Mouse (Mus musculus) hindbrain, embryonic 14.5 days (tissue): ENCODE measurements at regions not wholly inside any gene's neighbourhood (a gene's known extent, or its start where the extent isn't known, plus 50 kb on each side); places are given as distances from the start of the nearest gene placed in this dataset.

ENCODE experiments used
- ATAC-seq: fragments of 200-750 bp; cut with Nextera tagmentation; 2 replicates; pipeline ENCODE4 v1.8.0; 2017; ENCODE audit warnings: moderate number of reproducible peaks, mild to moderate bottlenecking, moderate TSS enrichment, moderate library complexity; ENCODE audit not compliant: low FRiP score
- DNase-seq: peaks from one replicate; pipeline ENCODE4 v3.0.0-alpha.2; 2015; ENCODE audit warnings: low spot score
- H3K27ac ChIP-seq: fragments of 300-500 bp; sonication (generic); 2 replicates; pipeline ENCODE4 v1.5.1; 2014; ENCODE audit warnings: mild to moderate bottlenecking, moderate library complexity
- H3K27me3 ChIP-seq: fragments of 300-500 bp; sonication (generic); 2 replicates; pipeline ENCODE4 v1.6.1; 2014; ENCODE audit warnings: mild to moderate bottlenecking, low read length, mixed read lengths; ENCODE audit not compliant: control insufficient read depth, insufficient read depth
- H3K36me3 ChIP-seq: fragments of 300-500 bp; sonication (generic); replicated peaks from 2 replicates; pipeline ENCODE4 v1.6.1; 2014; ENCODE audit not compliant: control insufficient read depth, insufficient read depth
- H3K4me1 ChIP-seq: fragments of 300-500 bp; sonication (generic); replicated peaks from 2 replicates; pipeline ENCODE4 v1.6.1; 2014; ENCODE audit warnings: antibody characterized with exemption, low read length, mixed read lengths; ENCODE audit not compliant: control insufficient read depth, insufficient read depth
- H3K4me2 ChIP-seq: fragments of 300-500 bp; sonication (generic); replicated peaks from 2 replicates; pipeline ENCODE4 v1.6.1; 2014; ENCODE audit warnings: mild to moderate bottlenecking, moderate library complexity
- H3K4me3 ChIP-seq: fragments of 300-500 bp; sonication (generic); replicated peaks from 2 replicates; pipeline ENCODE4 v1.5.1; 2014; ENCODE audit warnings: mild to moderate bottlenecking, low read length
- H3K9ac ChIP-seq: fragments of 300-500 bp; sonication (generic); 2 replicates; pipeline ENCODE4 v1.6.1; 2014
- H3K9me3 ChIP-seq: fragments of 300-500 bp; sonication (generic); 2 replicates; pipeline ENCODE4 v1.6.1; 2016; ENCODE audit warnings: low read length; ENCODE audit not compliant: control insufficient read depth
- WGBS: fragments of 180-500 bp; shearing (Covaris S2); extraction: QIAGEN DNeasy Blood & Tissue Kit; methylation state at CpG from one replicate; pipeline ENCODE4 v1.1.7; 2014; 5-methylcytosine and 5-hydroxymethylcytosine counted together

DNA sequence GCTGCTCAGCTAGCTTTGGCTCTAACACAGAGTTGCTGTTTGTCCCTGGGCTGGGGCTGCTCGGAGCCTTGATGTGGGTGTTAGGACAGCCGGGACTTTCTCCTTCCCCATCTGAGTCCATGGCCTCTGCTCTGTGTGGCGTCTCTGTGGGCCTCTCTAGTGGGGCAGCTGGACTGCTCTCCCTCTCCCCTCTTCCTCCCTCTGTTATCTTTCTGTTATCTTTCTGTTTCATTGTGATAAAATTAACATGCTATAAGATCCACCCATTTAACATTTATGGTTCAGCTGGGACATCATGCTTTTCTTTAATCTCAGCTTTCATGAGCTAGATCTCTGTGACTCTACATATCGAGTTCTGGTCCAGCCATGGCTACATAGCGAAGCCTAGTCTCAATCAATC lies 105.9 kb upstream of the Max start:
- no peak overlapping the region for H3K4me3 ChIP-seq

DNA sequence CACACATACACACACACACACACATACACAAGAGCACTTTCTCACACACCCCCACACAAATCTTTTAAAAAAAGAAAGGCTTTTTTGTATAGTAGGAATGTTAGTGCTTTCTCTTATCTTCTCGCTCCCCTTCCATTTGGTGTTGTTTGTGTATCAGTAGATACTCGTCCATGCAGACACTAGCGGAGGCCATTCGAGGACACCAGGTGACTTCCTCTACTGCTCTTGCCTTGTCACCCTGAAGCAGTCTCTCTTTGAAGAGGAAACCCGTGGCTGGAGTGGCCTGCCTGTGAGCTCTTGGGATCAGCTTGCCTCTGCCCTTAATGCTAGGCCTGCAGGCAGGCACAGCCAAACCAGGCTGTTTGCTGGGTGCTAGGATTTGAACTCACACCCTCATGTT lies 105.1 kb upstream of the Max start:
- H3K4me3 ChIP-seq: no peak overlapping the region
- ATAC-seq (no peak), DNase-seq (no peak)
- no peaks in the 10 kb centered on the region for H3K27me3 ChIP-seq
- no peak overlapping the region for H3K4me2 ChIP-seq
- H3K4me1 ChIP-seq: no peaks in the 10 kb centered on the region
- no peak overlapping the region for H3K27ac ChIP-seq
- H3K9ac ChIP-seq: no peak overlapping the region
- H3K9me3 ChIP-seq: no peaks in the 10 kb centered on the region
- 73% methylated on average over 5 of the region's 5 CpGs for WGBS
- no peaks in the 10 kb centered on the region for H3K36me3 ChIP-seq

More for the DNA sequence above, 105.9 kb upstream of the Max start:
- ATAC-seq: no peak
- H3K4me2 ChIP-seq: no peak overlapping the region
- H3K36me3 ChIP-seq: no peaks in the 10 kb centered on the region
- no peak for DNase-seq
- no peak overlapping the region for H3K9ac ChIP-seq
- WGBS: 90% methylated on average over 5 of the region's 5 CpGs
- H3K27ac ChIP-seq: no peak overlapping the region
- no peaks in the 10 kb centered on the region for H3K4me1 ChIP-seq
- H3K9me3 ChIP-seq: no peaks in the 10 kb centered on the region
- no peaks in the 10 kb centered on the region for H3K27me3 ChIP-seq

DNA sequence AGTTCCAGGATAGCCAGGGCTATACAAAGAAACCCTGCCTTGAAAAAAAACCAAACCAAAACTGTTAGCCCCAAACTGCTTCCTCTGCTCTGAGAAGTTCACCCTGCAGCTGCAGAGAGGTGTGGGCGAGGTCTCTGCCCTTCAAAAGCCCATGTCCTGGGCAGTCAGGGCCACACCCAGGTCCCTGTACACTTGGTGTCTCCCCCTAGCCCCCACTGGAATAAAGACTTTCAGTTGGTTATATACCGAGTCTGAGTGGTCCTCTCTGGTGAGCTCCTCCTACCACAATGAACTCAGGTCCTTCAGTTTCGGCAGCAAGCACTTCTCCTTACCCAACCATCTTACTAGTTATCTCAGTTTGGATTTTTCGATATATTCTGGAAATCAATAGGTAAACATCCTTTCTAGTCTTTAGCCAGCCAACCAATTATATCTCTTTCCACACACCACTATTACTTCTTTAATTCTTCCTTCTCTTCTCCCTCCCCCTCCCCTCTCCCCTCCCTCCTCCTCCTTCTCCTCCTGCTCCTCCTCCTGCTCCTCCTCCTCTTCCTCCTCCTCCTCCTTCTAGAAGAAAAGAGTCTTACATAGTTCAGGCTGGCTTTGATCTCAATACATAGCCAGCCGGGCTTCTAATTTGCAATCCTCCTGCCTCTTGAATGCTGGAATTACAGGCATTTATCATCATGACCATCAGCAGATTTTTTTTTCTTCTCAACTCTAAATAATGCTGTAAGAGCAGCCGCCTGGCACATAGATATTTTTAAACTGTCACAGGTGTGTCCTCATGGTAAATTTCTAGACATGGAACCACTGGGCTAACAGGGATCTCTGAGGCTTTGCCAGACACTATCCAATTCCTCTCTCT lies 103.9 kb upstream of the Max start:
- Histone ChIP-seq H3K27me3 (no peaks in the 10 kb centered on the region), H3K4me1 (no peaks in the 10 kb centered on the region), H3K36me3 (no peaks in the 10 kb centered on the region), H3K27ac (no peak overlapping the region), H3K9ac (no peak overlapping the region), H3K9me3 (no peaks in the 10 kb centered on the region), H3K4me2 (no peak overlapping the region), H3K4me3 (no peak overlapping the region)
- no peak for ATAC-seq
- 63% methylated on average over 6 of the region's 6 CpGs for WGBS
- no peak for DNase-seq

DNA sequence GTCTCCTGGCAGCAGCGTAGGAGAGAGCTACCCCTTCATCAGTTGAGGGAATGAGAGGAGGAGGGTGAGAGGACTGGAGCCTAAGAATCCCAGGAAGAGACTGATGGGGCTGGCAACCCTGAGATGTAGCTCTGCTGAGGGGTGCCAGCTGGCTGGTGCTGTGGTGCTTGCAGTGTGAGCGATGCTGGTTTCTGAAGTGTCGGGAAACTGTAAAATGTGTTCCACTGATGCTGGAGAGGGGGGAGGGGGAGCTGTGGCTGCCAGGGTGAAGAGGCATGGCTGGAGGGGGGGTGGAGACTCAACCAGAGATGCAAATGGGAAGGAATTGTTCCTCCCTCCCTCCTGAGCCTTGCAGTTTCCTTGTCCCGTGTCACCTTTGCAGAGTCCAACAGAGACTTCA lies 102.0 kb upstream of the Max start:
- Histone ChIP-seq H3K4me1 (no peaks in the 10 kb centered on the region), H3K4me2 (no peak overlapping the region), H3K9me3 (no peaks in the 10 kb centered on the region), H3K9ac (no peak overlapping the region), H3K27ac (no peak overlapping the region), H3K27me3 (no peaks in the 10 kb centered on the region), H3K4me3 (no peak overlapping the region), H3K36me3 (no peaks in the 10 kb centered on the region)
- 62% methylated on average over 4 of the region's 4 CpGs for WGBS
- ATAC-seq (no peak), DNase-seq (no peak)

DNA sequence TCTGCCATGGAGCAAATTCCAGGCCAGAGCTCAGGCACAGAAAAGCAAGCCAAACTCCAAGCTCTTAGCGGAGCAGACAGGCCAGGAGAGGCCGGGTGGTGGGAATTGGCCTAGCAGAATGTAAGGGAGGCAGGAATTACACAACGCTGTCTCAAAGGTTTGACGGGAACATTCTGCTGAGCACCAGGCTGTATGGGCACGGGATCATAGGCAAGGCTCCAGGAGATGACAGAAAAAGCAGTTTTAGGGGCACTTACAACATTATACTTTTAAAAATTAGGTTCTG lies 99.5 kb upstream of the Max start:
- H3K4me2 ChIP-seq: no peak overlapping the region
- ATAC-seq (no peak), DNase-seq (no peak)
- no peak overlapping the region for H3K4me3 ChIP-seq
- no peaks in the 10 kb centered on the region for H3K36me3 ChIP-seq
- WGBS: 90% methylated on average over 5 of the region's 5 CpGs
- no peak overlapping the region for H3K9ac ChIP-seq
- no peak overlapping the region for H3K27ac ChIP-seq
- no peaks in the 10 kb centered on the region for H3K9me3 ChIP-seq
- H3K4me1 ChIP-seq: no peaks in the 10 kb centered on the region
- H3K27me3 ChIP-seq: no peaks in the 10 kb centered on the region

DNA sequence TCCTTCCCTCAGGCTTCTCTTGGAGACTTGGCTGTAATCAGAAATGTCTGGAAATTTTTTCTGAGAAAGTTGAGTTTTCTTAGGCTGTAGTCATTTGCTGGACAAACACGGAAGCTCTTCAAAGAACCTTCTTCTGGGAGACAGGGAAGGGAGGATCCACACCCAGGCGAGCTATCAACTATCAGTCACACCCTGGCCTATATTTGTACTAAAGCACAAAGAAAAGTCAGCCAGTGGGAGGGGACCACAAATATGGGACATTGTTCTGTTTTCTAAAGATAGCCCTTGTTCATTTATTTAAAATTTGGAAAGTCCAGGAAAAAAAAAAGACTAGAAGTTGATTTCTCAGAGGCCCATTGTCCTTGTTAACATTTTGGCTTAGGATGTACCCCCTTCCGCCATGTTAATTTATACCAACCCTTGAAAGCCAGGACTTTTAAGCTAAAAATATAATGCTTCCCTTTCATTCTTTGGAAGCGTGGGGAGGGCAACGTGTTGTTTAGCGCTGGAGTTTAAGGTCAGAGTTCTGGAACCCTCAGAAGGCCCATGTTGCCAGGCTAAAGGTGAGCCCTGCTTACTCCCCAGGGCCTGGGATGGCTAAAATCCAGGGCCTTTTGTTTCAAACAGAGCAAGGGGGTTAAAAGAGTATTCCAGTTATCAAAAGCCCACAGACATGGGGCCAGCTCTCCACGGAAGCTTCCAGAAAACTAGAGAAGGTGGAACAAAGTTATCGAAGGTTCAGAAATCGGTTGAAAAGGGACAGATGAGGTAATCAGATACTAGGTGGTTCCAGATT lies 99.0 kb upstream of the Max start:
- Histone ChIP-seq H3K9ac (no peak overlapping the region), H3K9me3 (no peaks in the 10 kb centered on the region), H3K4me3 (no peak overlapping the region), H3K4me2 (peak overlapping the region; percentile 31; the same call in 1 of the 2 replicates), H3K27me3 (no peaks in the 10 kb centered on the region), H3K4me1 (no peaks in the 10 kb centered on the region), H3K27ac (no peak overlapping the region), H3K36me3 (no peaks in the 10 kb centered on the region)
- DNase-seq: no peak
- no peak for ATAC-seq
- WGBS: 74% methylated on average over 9 of the region's 9 CpGs

DNA sequence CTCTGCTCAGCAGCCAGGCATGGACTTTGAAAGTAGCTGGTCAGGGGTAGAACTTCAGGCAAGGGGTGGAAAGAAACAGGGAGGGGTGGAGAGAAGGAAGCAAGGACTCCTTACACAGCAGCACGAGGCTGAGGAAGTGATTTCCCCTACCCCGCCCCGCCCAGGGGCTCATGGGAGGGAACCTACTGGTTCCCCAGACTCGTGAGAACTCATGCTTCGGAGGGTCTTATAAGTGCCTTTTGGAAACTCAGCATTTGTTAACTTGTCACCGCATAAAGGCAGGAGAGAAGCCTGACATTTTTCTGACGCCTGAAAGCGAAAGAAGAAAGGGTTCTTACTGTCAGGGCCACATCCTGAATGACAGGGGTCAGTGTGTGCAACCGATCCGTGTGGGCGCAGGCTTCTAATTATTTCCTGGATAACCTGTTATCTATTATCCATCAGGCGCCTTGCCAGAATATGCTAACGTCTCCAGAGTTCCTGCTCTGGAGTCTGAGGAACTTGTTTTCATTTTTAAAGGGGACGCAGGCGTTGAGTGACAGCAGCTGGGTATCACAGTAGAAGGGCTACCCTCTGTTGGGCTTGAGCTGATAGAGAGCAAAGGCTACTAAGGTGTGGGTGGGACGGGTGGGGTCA lies 98.2 kb upstream of the Max start:
- H3K9me3 ChIP-seq: no peaks in the 10 kb centered on the region
- no peak overlapping the region for H3K4me3 ChIP-seq
- H3K4me1 ChIP-seq: no peaks in the 10 kb centered on the region
- 23% methylated on average over 16 of the region's 16 CpGs for WGBS
- no peak for ATAC-seq
- no peak overlapping the region for H3K27ac ChIP-seq
- H3K36me3 ChIP-seq: no peaks in the 10 kb centered on the region
- no peaks in the 10 kb centered on the region for H3K27me3 ChIP-seq
- peak overlapping the region; percentile 31 for H3K4me2 ChIP-seq
- H3K9ac ChIP-seq: no peak overlapping the region
- DNase-seq: no peak

DNA sequence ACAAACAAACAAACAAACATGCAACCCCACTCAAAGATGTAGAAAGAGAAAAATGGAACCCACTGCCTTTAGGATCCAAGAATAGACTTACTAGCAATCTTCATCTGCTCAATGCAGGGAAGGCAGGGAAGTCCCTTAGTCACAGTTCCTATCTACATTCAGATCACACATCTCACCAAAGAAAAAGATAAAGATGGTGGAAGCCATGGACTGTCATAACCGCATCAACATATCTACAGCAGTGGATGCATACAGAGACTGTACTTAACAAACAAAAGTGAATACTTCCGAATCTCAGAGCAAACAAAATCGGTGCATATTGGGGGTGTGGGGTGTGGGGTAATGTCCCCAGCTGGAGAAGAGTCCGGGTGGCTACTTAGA lies 97.7 kb upstream of the Max start:
- H3K36me3 ChIP-seq: no peaks in the 10 kb centered on the region
- H3K4me3 ChIP-seq: no peak overlapping the region
- 85% methylated on average over 4 of the region's 4 CpGs for WGBS
- no peaks in the 10 kb centered on the region for H3K27me3 ChIP-seq
- H3K9me3 ChIP-seq: no peaks in the 10 kb centered on the region
- H3K9ac ChIP-seq: no peak overlapping the region
- ATAC-seq: no peak
- DNase-seq: no peak
- H3K27ac ChIP-seq: no peak overlapping the region
- no peaks in the 10 kb centered on the region for H3K4me1 ChIP-seq
- no peak overlapping the region for H3K4me2 ChIP-seq

DNA sequence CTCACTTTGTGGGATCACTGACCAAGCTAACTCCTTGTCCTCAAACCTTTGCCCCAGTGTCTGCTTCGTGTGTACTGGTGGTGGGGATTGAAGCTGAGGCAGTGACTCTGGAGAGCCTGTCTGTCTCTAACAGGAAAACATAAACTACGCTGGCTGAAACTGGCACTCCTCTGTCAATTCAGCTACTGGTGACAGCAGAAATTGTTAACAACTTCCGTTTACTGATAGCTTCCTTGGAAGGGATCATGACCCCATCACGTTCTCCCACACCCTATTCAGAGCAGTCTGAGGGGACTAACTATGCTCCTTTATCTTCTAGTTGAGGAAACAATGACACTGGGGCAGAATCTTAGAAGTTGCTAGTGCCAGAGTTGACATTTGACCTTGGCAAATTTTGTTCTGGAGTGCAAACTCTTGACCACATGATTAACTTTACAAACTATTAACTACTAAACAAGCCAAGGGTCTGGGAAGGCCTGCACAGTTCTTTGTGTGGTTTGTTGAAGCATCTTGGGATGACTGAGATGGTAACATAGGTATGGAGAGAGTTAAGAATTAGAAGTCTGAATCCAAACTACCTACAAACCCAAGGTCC lies 96.7 kb upstream of the Max start:
- Histone ChIP-seq H3K9me3 (no peaks in the 10 kb centered on the region), H3K4me3 (no peak overlapping the region), H3K4me2 (no peak overlapping the region), H3K9ac (no peak overlapping the region), H3K27ac (no peak overlapping the region), H3K4me1 (no peaks in the 10 kb centered on the region), H3K36me3 (no peaks in the 10 kb centered on the region), H3K27me3 (no peaks in the 10 kb centered on the region)
- 36% methylated on average over 4 of the region's 4 CpGs for WGBS
- DNase-seq: no peak
- ATAC-seq: no peak
